In the genomic region with DNA sequence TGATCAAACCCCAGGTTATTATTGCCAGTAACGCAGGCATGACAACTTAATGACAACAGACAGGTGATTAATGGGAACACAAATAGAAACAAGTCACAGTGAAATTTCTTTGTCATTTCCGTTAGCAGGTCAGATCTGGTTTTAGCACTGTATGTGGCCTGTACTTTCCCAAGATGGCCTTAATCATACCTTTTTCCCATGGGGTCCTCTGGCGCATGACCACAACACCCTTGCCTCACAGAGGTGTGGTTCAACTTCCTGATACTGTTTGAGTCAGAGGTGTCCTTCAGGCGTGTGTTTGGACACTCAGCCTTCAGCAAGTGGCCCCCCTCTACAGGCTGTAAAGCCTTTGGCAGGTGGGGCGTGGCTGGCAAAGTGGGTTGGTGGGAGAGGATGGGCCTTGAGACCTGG, we compare ENCODE assay signal across 21 mouse cellular contexts.
"Had no signal": no experiment of that assay in that cellular context is flagged by ENCODE, and none has a peak within 500 bp of the region (broad histone marks: within the 10 kb centered on the region; RNA-seq: fewer than 3 reads in every experiment).

No protein-coding gene starts in this region.

- ATAC-seq: intestine, embryonic 16.5 days; liver, embryonic 12.5 days; midbrain, embryonic 15.5 days had no signal

- H3K9me3 ChIP-seq: limb, embryonic 10.5 days; limb, embryonic 13.5 days; liver, embryonic 12.5 days; liver, embryonic 15.5 days; lung, embryonic 15.5 days; midbrain, embryonic 10.5 days; midbrain, embryonic 15.5 days had no signal

- H3K36me3 ChIP-seq: limb, embryonic 10.5 days; limb, embryonic 13.5 days; liver, embryonic 12.5 days; liver, embryonic 15.5 days; lung, embryonic 15.5 days; midbrain, embryonic 10.5 days; midbrain, embryonic 15.5 days had no signal

- H3K4me3 ChIP-seq: limb, embryonic 10.5 days; limb, embryonic 13.5 days; liver, embryonic 12.5 days; liver, embryonic 15.5 days; lung, embryonic 15.5 days; megakaryocyte, embryonic 14.5 days; midbrain, embryonic 10.5 days; midbrain, embryonic 15.5 days had no signal

- H3K4me1 ChIP-seq: liver, embryonic 12.5 days; liver, embryonic 15.5 days; megakaryocyte, embryonic 14.5 days had no signal

- H3K9ac ChIP-seq: limb, embryonic 13.5 days; liver, embryonic 12.5 days; liver, embryonic 15.5 days; lung, embryonic 15.5 days; midbrain, embryonic 15.5 days had no signal

- H3K27ac ChIP-seq: limb, embryonic 10.5 days; limb, embryonic 13.5 days; liver, embryonic 12.5 days; liver, embryonic 15.5 days; lung, embryonic 15.5 days; midbrain, embryonic 10.5 days; midbrain, embryonic 15.5 days; stomach, postnatal 0 days had no signal

- DNase-seq: kidney, adult 18-20 months; kidney, adult 9 months; kidney, postnatal 14 days; kidney, postnatal 4 days; liver; lung, adult 18-20 months; lung, postnatal 10 days; lung, postnatal 36 days; thymus, adult 2 months; thymus, postnatal 14 days; thymus, postnatal 4 days had no signal

- H3K4me2 ChIP-seq: limb, embryonic 13.5 days; liver, embryonic 12.5 days; liver, embryonic 15.5 days; lung, embryonic 15.5 days; midbrain, embryonic 15.5 days had no signal

- H3K27me3 ChIP-seq: limb, embryonic 13.5 days; liver, embryonic 12.5 days; lung, embryonic 15.5 days; midbrain, embryonic 15.5 days had no signal
